Mouse (Mus musculus) limb, embryonic 14.5 days (tissue): ENCODE measurements around the gene Stoml3. TPM values are rescaled to one million over a fixed set of nuclear protein-coding genes. Genes with fewer than 3 reads are reported as not detected.

Experiments used
- ATAC-seq: fragments of 200-750 bp; cut with Nextera tagmentation; 2 replicates; pipeline ENCODE4 v1.8.0; 2017; ENCODE audit warnings: low read depth, moderate number of reproducible peaks, moderate TSS enrichment; ENCODE audit not compliant: low FRiP score
- DNase-seq: peaks from one replicate; pipeline ENCODE4 v3.0.0-alpha.2; 2015; ENCODE audit warnings: low spot score
- H3K27ac ChIP-seq: fragments of 300-500 bp; sonication (generic); replicated peaks from 2 replicates; pipeline ENCODE4 v1.5.1; 2014; ENCODE audit warnings: low read depth, mild to moderate bottlenecking, low read length, moderate library complexity, mixed read lengths
- H3K27me3 ChIP-seq: fragments of 300-500 bp; sonication (generic); 2 replicates; pipeline ENCODE4 v1.6.1; 2014; ENCODE audit warnings: low read length, mixed read lengths; ENCODE audit not compliant: control insufficient read depth, insufficient read depth
- H3K36me3 ChIP-seq: fragments of 300-500 bp; sonication (generic); 2 replicates; pipeline ENCODE4 v1.6.1; 2014; ENCODE audit warnings: mild to moderate bottlenecking, low read length, moderate library complexity, mixed read lengths; ENCODE audit not compliant: control insufficient read depth, insufficient read depth
- H3K4me1 ChIP-seq: fragments of 300-500 bp; sonication (generic); 2 replicates; pipeline ENCODE4 v1.6.1; 2014; ENCODE audit warnings: antibody characterized with exemption, low read length, mixed read lengths; ENCODE audit not compliant: control insufficient read depth, insufficient read depth
- H3K4me2 ChIP-seq: fragments of 300-500 bp; sonication (generic); replicated peaks from 2 replicates; pipeline ENCODE4 v1.6.1; 2014; ENCODE audit warnings: low read depth, mild to moderate bottlenecking, low read length, moderate library complexity; ENCODE audit not compliant: severe bottlenecking
- H3K4me3 ChIP-seq: fragments of 300-500 bp; sonication (generic); replicated peaks from 2 replicates; pipeline ENCODE4 v1.5.1; 2014; ENCODE audit warnings: low read length
- H3K9ac ChIP-seq: fragments of 300-500 bp; sonication (generic); 2 replicates; pipeline ENCODE4 v1.6.1; 2014; ENCODE audit warnings: mild to moderate bottlenecking, low read depth, low read length, moderate library complexity; ENCODE audit not compliant: severe bottlenecking
- H3K9me3 ChIP-seq: fragments of 300-500 bp; sonication (generic); 2 replicates; pipeline ENCODE4 v1.6.1; 2016; ENCODE audit warnings: low read length; ENCODE audit not compliant: control insufficient read depth
- POLR2A ChIP-seq: fragments of 200-500 bp; IDR thresholded peaks from 2 replicates; pipeline ENCODE4 v1.8.0; 2012; ENCODE audit warnings: inconsistent platforms, mild to moderate bottlenecking, moderate library complexity, borderline replicate concordance; ENCODE audit not compliant: insufficient read depth, insufficient read length; ENCODE audit errors: extremely low read depth
- WGBS: fragments of 180-500 bp; shearing (Covaris S2); extraction: QIAGEN DNeasy Blood & Tissue Kit; methylation state at CpG from one replicate; pipeline ENCODE4 v1.1.7; 2014; 5-methylcytosine and 5-hydroxymethylcytosine counted together
- polyA plus RNA-seq, 2 experiments: library from polyadenylated mRNA; depleted of rRNA in 1 of 2; stranded (reverse) in 1 of 2; unstranded in 1 of 2; fragments of >200 nt; fragmentation: Nextera tagmentation in 1 of 2; extraction: Ambion mirVana in 1 of 2; gene quantifications; 2 replicates each; pipeline versions ENCODE4 v1.2.1 to v1.2.3; 2012 to 2014

The Stoml3 gene
- polyA plus RNA-seq, 2 experiments = 0.03 to 0.14 TPM

DNA sequence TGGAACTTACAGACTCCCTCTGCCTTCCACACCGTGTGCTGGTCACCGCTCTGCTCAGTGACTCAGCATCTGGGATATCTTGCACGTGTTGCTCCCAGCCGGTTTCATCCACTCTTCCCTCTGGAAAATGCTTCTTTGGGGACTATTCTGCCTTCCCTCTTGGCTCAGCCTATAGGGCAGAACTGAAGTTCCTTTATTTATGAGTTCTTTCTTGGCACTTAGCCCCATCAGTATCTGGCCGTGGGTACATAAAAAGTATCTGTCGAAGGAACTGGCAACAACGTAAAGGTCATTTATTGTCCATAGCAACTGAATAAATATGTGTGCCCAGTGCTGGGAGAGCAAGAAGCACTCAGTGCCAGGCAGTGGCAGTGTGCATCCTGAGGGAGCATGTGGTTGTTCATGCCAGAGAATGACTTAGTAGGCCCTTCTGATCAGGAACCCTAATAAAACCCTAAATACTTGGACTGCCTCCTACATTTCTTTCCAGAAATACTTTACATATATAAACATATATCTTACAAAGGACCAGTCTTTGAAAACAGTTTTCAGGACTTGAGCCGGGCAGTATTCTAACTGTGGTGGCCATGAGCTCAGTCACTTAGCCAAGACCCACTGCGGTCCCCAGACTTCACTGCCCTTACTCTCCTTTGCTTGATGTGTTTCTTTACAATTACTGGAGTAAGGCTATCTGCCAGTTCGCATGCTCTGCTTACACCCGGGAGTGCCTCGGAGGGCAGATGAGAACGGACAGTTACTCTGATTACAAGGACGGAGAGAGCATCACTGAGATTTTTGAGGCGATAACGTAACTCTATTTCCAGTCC lies 69.1 kb downstream of the Stoml3 start:
- Histone ChIP-seq H3K9me3 (no peaks in the 10 kb centered on the region), H3K4me2 (no peak overlapping the region), H3K27ac (no peak overlapping the region), H3K36me3 (no peaks in the 10 kb centered on the region), H3K4me3 (no peak overlapping the region), H3K9ac (no peak overlapping the region), H3K27me3 (no peaks in the 10 kb centered on the region), H3K4me1 (peaks cover 5% of the 10 kb centered on the region; the same call in 1 of the 2 replicates)
- DNase-seq = peak; percentile 3
- WGBS = 68% methylated on average over 16 of the region's 16 CpGs
- TF ChIP-seq POLR2A = no peak
- ATAC-seq = 0 out of 2 replicates have a peak, but pooled peaks have one; percentile 34

Other genes with a start within 250 kb of the Stoml3 start
- gene Nhlrc3, start 25.3 kb upstream of the Stoml3 start, polyA plus RNA-seq (2012; rRNA removed) = 11.7 and 13.6 TPM in 2 replicates
- 10.4 and 11.0 TPM in 2 replicates for gene Nhlrc3, start 25.3 kb upstream of the Stoml3 start, polyA plus RNA-seq (2014; fragmentation: Nextera tagmentation; extraction: Ambion mirVana)
- 23.9 and 36.2 TPM in 2 replicates for gene Proser1, start 25.0 kb upstream of the Stoml3 start, polyA plus RNA-seq (2012; rRNA removed)
- 15.1 and 17.4 TPM in 2 replicates for gene Proser1, start 25.0 kb upstream of the Stoml3 start, polyA plus RNA-seq (2014; fragmentation: Nextera tagmentation; extraction: Ambion mirVana)
- 15.2 and 16.8 TPM in 2 replicates for gene Frem2, start 168.7 kb downstream of the Stoml3 start, polyA plus RNA-seq (2012; rRNA removed)
- gene Frem2, start 168.7 kb downstream of the Stoml3 start, polyA plus RNA-seq (2014; fragmentation: Nextera tagmentation; extraction: Ambion mirVana) = 10.0 and 10.9 TPM in 2 replicates